Mouse (Mus musculus): ENCODE measurements at regions not wholly inside any gene's neighbourhood (a gene's known extent, or its start where the extent isn't known, plus 50 kb on each side); places are given as distances from the start of the nearest gene placed in this dataset.
"Not testable (repeated sequence)": the region's sequence is repeated elsewhere in the genome, so short reads cannot be mapped to it uniquely, and the experiment has no call there.

DNA sequence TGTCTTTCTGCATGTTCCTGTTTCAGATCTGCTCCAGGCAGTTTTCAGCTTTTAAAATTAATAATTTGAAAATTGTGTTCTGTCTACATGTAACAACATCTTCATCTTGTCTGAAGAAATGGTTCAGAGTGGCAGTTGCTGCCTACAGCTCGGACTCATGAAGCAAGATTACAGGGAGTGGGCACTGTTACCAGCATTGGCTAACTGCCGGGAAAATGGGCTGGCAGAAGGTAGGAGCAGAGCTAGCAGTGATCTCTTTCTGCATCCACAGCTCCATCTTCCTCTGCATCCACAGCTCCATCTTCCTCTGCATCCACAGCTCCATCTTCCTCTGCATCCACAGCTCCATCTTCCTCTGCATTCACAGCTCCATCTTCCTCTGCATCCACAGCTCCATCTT lies 191.0 kb upstream of the Npvf start:
- TF ChIP-seq CTCF (IDR thresholded peaks at IDR 0.05; ENCODE audit: low read depth, low read length); POLR2A (IDR thresholded peaks at IDR 0.05; ENCODE audit: borderline replicate concordance, low read depth, low read length): not testable (repeated sequence)

Measured in bone marrow macrophage, adult 2 months (primary cell).